Mouse (Mus musculus): ENCODE data around the gene Tspo2. TPM values are rescaled to one million over a fixed set of nuclear protein-coding genes. Genes with fewer than 3 reads are reported as not detected.

Tspo2 gene
- polyA plus RNA-seq, 1 experiment from 2014 or later = 2.6 TPM

DNA sequence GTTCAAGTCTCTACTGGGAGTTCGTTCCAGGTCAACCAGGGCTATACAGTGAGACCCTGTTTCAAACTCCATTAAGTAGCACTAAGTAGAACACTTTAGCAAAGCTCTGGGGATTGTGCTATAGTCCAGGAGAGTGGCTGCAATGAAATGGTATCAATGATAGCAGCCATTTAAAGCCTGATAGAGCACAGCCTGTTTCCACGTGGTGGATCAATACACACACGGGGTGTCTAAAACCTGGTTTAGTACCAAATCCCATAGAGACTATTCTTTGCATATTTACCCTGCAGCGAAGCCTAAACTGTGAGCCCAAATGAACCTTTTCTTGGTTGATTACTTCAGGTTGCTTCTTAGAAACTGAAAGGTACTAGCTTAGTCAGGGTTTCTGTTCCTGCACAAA is 49.6 kb downstream of the Tspo2 start:
- H3K27ac ChIP-seq (ENCODE audit: low read length) = no peak overlapping the region

More for the DNA sequence above, 49.6 kb downstream of the Tspo2 start:
- Histone ChIP-seq H3K4me1 (replicated peaks; ENCODE audit: control insufficient read depth, insufficient read depth, low read length) (no peaks in the 10 kb centered on the region), H3K9me3 (ENCODE audit: control insufficient read depth, low read length) (no peaks in the 10 kb centered on the region), H3K36me3 (ENCODE audit: control insufficient read depth, insufficient read depth, low read length) (peaks cover 20% of the 10 kb centered on the region), H3K4me2 (ENCODE audit: low read depth, low read length) (no peak overlapping the region), H3K9ac (ENCODE audit: low read length) (no peak overlapping the region), H3K27me3 (ENCODE audit: control insufficient read depth, insufficient read depth, low read depth, low read length) (no peaks in the 10 kb centered on the region), H3K4me3 (ENCODE audit: low read length) (no peak overlapping the region)
- no peak for ATAC-seq (ENCODE audit: low read depth)
- WGBS = 87% methylated on average over 4 of the region's 4 CpGs

Other genes with a start within 250 kb of the Tspo2 start
- gene Trem1, start 218.8 kb downstream of the Tspo2 start, polyA plus RNA-seq (2015; fragmentation: Nextera tagmentation; extraction: Ambion mirVana) = 0.20 and 0.43 TPM in 2 replicates
- 0.29 and 0.51 TPM in 2 replicates for gene Trem3, start 203.7 kb downstream of the Tspo2 start, polyA plus RNA-seq (2015; fragmentation: Nextera tagmentation; extraction: Ambion mirVana)
- 0.31 TPM in 2 replicates for gene Treml4, start 187.2 kb downstream of the Tspo2 start, polyA plus RNA-seq (2015; fragmentation: Nextera tagmentation; extraction: Ambion mirVana)
- gene Treml2, start 152.0 kb downstream of the Tspo2 start, polyA plus RNA-seq (2015; fragmentation: Nextera tagmentation; extraction: Ambion mirVana) = 0.34 and 0.40 TPM in 2 replicates
- gene B430306N03Rik, start 135.4 kb downstream of the Tspo2 start, polyA plus RNA-seq (2015; fragmentation: Nextera tagmentation; extraction: Ambion mirVana) = 0.34 and 0.70 TPM in 2 replicates
- 4.5 and 5.6 TPM in 2 replicates for gene Trem2, start 105.1 kb downstream of the Tspo2 start, polyA plus RNA-seq (2015; fragmentation: Nextera tagmentation; extraction: Ambion mirVana)
- 2.3 and 2.6 TPM in 2 replicates for gene Treml1, start 91.6 kb downstream of the Tspo2 start, polyA plus RNA-seq (2015; fragmentation: Nextera tagmentation; extraction: Ambion mirVana)
- 18.1 and 19.7 TPM in 2 replicates for gene Nfya, start 41.6 kb downstream of the Tspo2 start, polyA plus RNA-seq (2015; fragmentation: Nextera tagmentation; extraction: Ambion mirVana)
- gene Oard1, start 41.5 kb downstream of the Tspo2 start, polyA plus RNA-seq (2015; fragmentation: Nextera tagmentation; extraction: Ambion mirVana) = 67.8 and 68.4 TPM in 2 replicates
- gene Apobec2, start 18.6 kb downstream of the Tspo2 start, polyA plus RNA-seq (2015; fragmentation: Nextera tagmentation; extraction: Ambion mirVana) = 9.9 and 10.5 TPM in 2 replicates
- gene Unc5cl, start 3.4 kb upstream of the Tspo2 start, polyA plus RNA-seq (2015; fragmentation: Nextera tagmentation; extraction: Ambion mirVana) = 2.7 and 3.6 TPM in 2 replicates

Measured in lung, embryonic 16.5 days (tissue).